Mouse (Mus musculus) T-helper 2 cell (primary cell): ENCODE measurements around the gene Fopnl.

Source experiments
- in situ Hi-C: fragments of 300-600 bp; cut with MboI, MseI; formaldehyde crosslinking; loops from one replicate; pipeline ENCODE4 v1.15.1; 2025; ENCODE audit warnings: high pct_unique_total_duplicates

Fopnl gene

GRCm38 (mm10) chr16:14316884-14317876 lies at the start of gene Fopnl:
TSS of gene Fopnl (minus strand) at chr16:14317405.
- in situ Hi-C loops, result no loop called here

GRCm38 (mm10) chr16:14366017-14366416 lies 48.8 kb upstream of the Fopnl start:
- in situ Hi-C loops, result loop anchor here (10.0 kb wide), 1 partner anchor 1939 kb away; the partner anchor contains the start of gene Yars2

GRCm38 (mm10) chr16:14365457-14365856 lies 48.3 kb upstream of the Fopnl start:
- in situ Hi-C loops, result loop anchor here (10.0 kb wide), 1 partner anchor 1939 kb away; the partner anchor contains the start of gene Yars2

- in situ Hi-C loops, result loop anchor here (5.0 to 10.0 kb wide), 2 partner anchors 52 to 1941 kb away; partner anchors contain the start of gene Yars2
Observed at GRCm38 (mm10) chr16:14364066-14364465, 46.9 kb upstream of the Fopnl start.

GRCm38 (mm10) chr16:14363496-14363895 lies 46.3 kb upstream of the Fopnl start:
- in situ Hi-C loops, result loop anchor here (5.0 to 10.0 kb wide), 2 partner anchors 51 to 1941 kb away; partner anchors contain the start of gene Yars2

GRCm38 (mm10) chr16:14362099-14362820 lies 45.1 kb upstream of the Fopnl start:
- in situ Hi-C loops, result loop anchor here (5.0 to 10.0 kb wide), 2 partner anchors 50 to 1943 kb away; partner anchors contain the start of gene Yars2

GRCm38 (mm10) chr16:14361362-14362098 lies 44.3 kb upstream of the Fopnl start, which contains the start of gene Abcc1:
TSS of gene Abcc1 (plus strand) at chr16:14361558.
- in situ Hi-C loops, result loop anchor here (5.0 to 10.0 kb wide), 2 partner anchors 49 to 1943 kb away; partner anchors contain the start of gene Yars2

- in situ Hi-C loops, result loop anchor here (5.0 to 10.0 kb wide), 2 partner anchors 49 to 1944 kb away; partner anchors contain the start of gene Yars2
Observed at GRCm38 (mm10) chr16:14360931-14361330, 43.7 kb upstream of the Fopnl start.

GRCm38 (mm10) chr16:14358531-14358930 lies 41.3 kb upstream of the Fopnl start:
- in situ Hi-C loops, result no loop called here

- in situ Hi-C loops, result no loop called here
Observed at GRCm38 (mm10) chr16:14357859-14358258, 40.7 kb upstream of the Fopnl start.

- in situ Hi-C loops, result no loop called here
Observed at GRCm38 (mm10) chr16:14352663-14353062, 35.5 kb upstream of the Fopnl start.

GRCm38 (mm10) chr16:14352234-14352633 lies 35.0 kb upstream of the Fopnl start:
- in situ Hi-C loops, result no loop called here

GRCm38 (mm10) chr16:14351571-14351970 lies 34.4 kb upstream of the Fopnl start:
- in situ Hi-C loops, result no loop called here

GRCm38 (mm10) chr16:14344967-14345366 lies 27.8 kb upstream of the Fopnl start:
- in situ Hi-C loops, result no loop called here

GRCm38 (mm10) chr16:14328156-14328555 lies 11.0 kb upstream of the Fopnl start:
- in situ Hi-C loops, result no loop called here

- in situ Hi-C loops, result no loop called here
Observed at GRCm38 (mm10) chr16:14320494-14320893, 3.3 kb upstream of the Fopnl start.

GRCm38 (mm10) chr16:14319681-14320080 lies 2.5 kb upstream of the Fopnl start:
- in situ Hi-C loops, result no loop called here

- in situ Hi-C loops, result loop anchor here (5.0 kb wide), 1 partner anchor 49 kb away; the partner anchor contains the start of gene Abcc1
Observed at GRCm38 (mm10) chr16:14312914-14313313, 4.3 kb downstream of the Fopnl start.

GRCm38 (mm10) chr16:14311371-14311770 lies 5.8 kb downstream of the Fopnl start:
- in situ Hi-C loops, result loop anchor here (5.0 kb wide), 1 partner anchor 51 kb away; the partner anchor contains the start of gene Abcc1

- in situ Hi-C loops, result loop anchor here (5.0 kb wide), 1 partner anchor 52 kb away; the partner anchor contains the start of gene Abcc1
Observed at GRCm38 (mm10) chr16:14309833-14310232, 7.4 kb downstream of the Fopnl start.
